Mouse (Mus musculus): ENCODE data around the gene Vmn1r199. TPM values are rescaled to one million over a fixed set of nuclear protein-coding genes. Genes with fewer than 3 reads are reported as not detected.

Gene Vmn1r199
- total and polyA plus RNA-seq, 3 experiments, result not detected

DNA sequence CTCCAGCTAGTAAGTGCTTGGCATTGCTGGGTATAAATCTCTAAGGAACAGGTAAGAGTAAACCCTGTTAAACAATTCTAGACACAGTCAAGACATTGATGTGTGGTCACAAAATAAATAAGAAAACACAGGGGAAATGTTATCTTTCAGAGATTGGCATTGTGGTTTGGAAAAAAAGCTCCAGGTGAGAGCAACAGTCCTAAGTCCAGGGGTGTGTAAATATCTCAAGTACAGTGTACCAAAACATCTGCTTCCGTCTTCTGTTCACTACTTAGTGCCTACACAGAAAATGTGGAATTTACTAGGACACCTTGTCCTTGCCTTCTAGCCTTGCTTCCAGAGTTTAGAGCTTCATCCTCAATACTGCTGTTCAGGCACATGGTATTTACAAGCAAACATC lies 7.4 kb downstream of the Vmn1r199 start:
- Histone ChIP-seq H3K4me1 (ENCODE audit: control insufficient read depth in 1 of 2, insufficient read depth in 2 of 2, low read length in 2 of 2) (no peaks in the 10 kb centered on the region), H3K79me2 (ENCODE audit: control insufficient read depth, insufficient read depth, low read length, poor library complexity) (no peaks in the 10 kb centered on the region), H3K4me3 (ENCODE audit: control insufficient read depth in 1 of 2, insufficient read depth in 1 of 2, low read depth in 2 of 2, low read length in 2 of 2) (no peak overlapping the region), H3K27me3 (ENCODE audit: control insufficient read depth in 1 of 2, insufficient read depth in 2 of 2, low read length in 2 of 2) (no peaks in the 10 kb centered on the region), H3K27ac (ENCODE audit: control insufficient read depth, low read depth, low read length) (no peak overlapping the region), H3K36me3 (ENCODE audit: control insufficient read depth in 1 of 2, insufficient read depth in 2 of 2, low read length in 2 of 2) (no peaks in the 10 kb centered on the region), H3K9me3 (replicated peaks; ENCODE audit: insufficient read depth, low read length) (no peaks in the 10 kb centered on the region), H3K9ac (ENCODE audit: control insufficient read depth, low read depth, low read length, poor library complexity, severe bottlenecking) (no peak overlapping the region)
- DNase-seq (ENCODE audit: low read depth, low spot score), result no peak
- TF ChIP-seq ELF1 (IDR thresholded peaks at IDR 0.05; ENCODE audit: low read depth, low read length) (no peak), RCOR1 (IDR thresholded peaks at IDR 0.05; ENCODE audit: low read depth, low read length) (no peak), MAFK (IDR thresholded peaks at IDR 0.05; ENCODE audit: borderline replicate concordance, low read depth, low read length) (no peak), SIN3A (IDR thresholded peaks at IDR 0.05; ENCODE audit: low read length) (no peak), USF2 (IDR thresholded peaks at IDR 0.05; ENCODE audit: borderline replicate concordance in 1 of 2, insufficient read depth in 1 of 2, low read depth in 1 of 2, low read length in 2 of 2) (no peak), BHLHE40 (IDR thresholded peaks at IDR 0.05; ENCODE audit: borderline replicate concordance, low read depth, low read length) (no peak), NRF1 (IDR thresholded peaks at IDR 0.05; ENCODE audit: insufficient read depth, low read depth, low read length, poor library complexity, severe bottlenecking) (no peak), JUND (IDR thresholded peaks at IDR 0.05; ENCODE audit: low read depth, low read length) (no peak), GATA1 (IDR thresholded peaks at IDR 0.05; ENCODE audit: low read depth, low read length) (no peak), ZMIZ1 (IDR thresholded peaks at IDR 0.05; ENCODE audit: low read depth, low read length) (no peak), RAD21 (IDR thresholded peaks at IDR 0.05; ENCODE audit: low read depth, low read length) (no peak), ETS1 (IDR thresholded peaks at IDR 0.05; ENCODE audit: low read depth, low read length) (no peak), GABPA (IDR thresholded peaks at IDR 0.05; ENCODE audit: low read depth, low read length) (no peak), ZNF384 (IDR thresholded peaks at IDR 0.05; ENCODE audit: low read depth, low read length) (no peak), POLR2AphosphoS5 (IDR thresholded peaks at IDR 0.05; ENCODE audit: borderline replicate concordance, low read depth, low read length) (no peak), NELFE (IDR thresholded peaks at IDR 0.05; ENCODE audit: low read depth, low read length) (no peak), CHD1 (IDR thresholded peaks at IDR 0.05; ENCODE audit: low read depth, low read length) (no peak)

DNA sequence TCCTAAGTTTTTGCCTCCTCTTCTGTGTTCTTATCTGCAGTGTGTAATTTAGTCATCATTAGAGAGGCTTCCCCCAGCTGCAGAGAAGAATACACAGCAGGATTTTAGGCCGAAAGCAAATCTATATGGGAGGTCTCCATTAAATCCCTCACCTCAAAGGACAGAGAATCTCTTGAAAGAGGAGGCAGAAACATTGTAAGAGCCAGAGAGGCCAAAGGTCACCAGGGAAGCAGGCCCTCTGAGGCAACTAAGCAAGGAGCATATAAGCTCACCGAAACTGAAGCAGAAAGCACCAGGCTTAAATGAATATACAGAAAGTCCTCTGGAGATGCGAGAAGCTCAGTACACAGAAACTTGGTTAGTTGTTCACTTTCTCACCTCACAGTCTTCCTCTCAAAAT lies 10.5 kb downstream of the Vmn1r199 start, which contains the start of gene Vmn1r200:
Gene Vmn1r200, plus strand, starts transcription at position 301 of the 400 bp plus-strand sequence.
- DNase-seq (ENCODE audit: low read depth, low spot score), result no peak
- TF ChIP-seq GATA1 (IDR thresholded peaks at IDR 0.05; ENCODE audit: low read depth, low read length), result no peak
- TF ChIP-seq EP300 (IDR thresholded peaks at IDR 0.05; ENCODE audit: low read depth in 1 of 2, low read length in 2 of 2), result no peak
- TF ChIP-seq TCF12 (IDR thresholded peaks at IDR 0.05; ENCODE audit: low read depth, low read length), result no peak
- TF ChIP-seq USF1 (IDR thresholded peaks at IDR 0.05; ENCODE audit: low read depth, low read length), result no peak
- no peak for TF ChIP-seq ZKSCAN1 (IDR thresholded peaks at IDR 0.05; ENCODE audit: low read depth, low read length)
- TF ChIP-seq KAT2A (conservative IDR thresholded peaks at IDR 0.05; ENCODE audit: low read depth, low read length), result no peak
- no peak for TF ChIP-seq CHD1 (IDR thresholded peaks at IDR 0.05; ENCODE audit: low read depth, low read length)
- no peak for TF ChIP-seq HCFC1 (IDR thresholded peaks at IDR 0.05; ENCODE audit: low read depth, low read length)
- no peak for TF ChIP-seq BHLHE40 (IDR thresholded peaks at IDR 0.05; ENCODE audit: borderline replicate concordance, low read depth, low read length)
- no peak for TF ChIP-seq JUND (IDR thresholded peaks at IDR 0.05; ENCODE audit: low read depth, low read length)
- no peak for TF ChIP-seq MYC (IDR thresholded peaks at IDR 0.05; ENCODE audit: low read depth, low read length)
- no peak for TF ChIP-seq E2F4 (IDR thresholded peaks at IDR 0.05; ENCODE audit: borderline replicate concordance, low read depth, low read length)
- no peak for TF ChIP-seq MEF2A (IDR thresholded peaks at IDR 0.05; ENCODE audit: extremely low read depth, insufficient replicate concordance, low read depth, low read length, poor library complexity, severe bottlenecking)
- no peak for TF ChIP-seq UBTF (IDR thresholded peaks at IDR 0.05; ENCODE audit: borderline replicate concordance, insufficient read depth, low read depth, low read length)
- TF ChIP-seq MYB (IDR thresholded peaks at IDR 0.05; ENCODE audit: low read depth, low read length), result no peak
- no peak for TF ChIP-seq POLR2AphosphoS5 (IDR thresholded peaks at IDR 0.05; ENCODE audit: borderline replicate concordance, low read depth, low read length)
- TF ChIP-seq POLR2A (IDR thresholded peaks at IDR 0.05; ENCODE audit: control insufficient read depth in 1 of 2, insufficient read depth in 1 of 2, low read depth in 1 of 2, low read length in 2 of 2, poor library complexity in 1 of 2), result no peak
- TF ChIP-seq NELFE (IDR thresholded peaks at IDR 0.05; ENCODE audit: low read depth, low read length), result no peak
- TF ChIP-seq CHD2 (IDR thresholded peaks at IDR 0.05; ENCODE audit: low read length), result no peak
- TF ChIP-seq SIN3A (IDR thresholded peaks at IDR 0.05; ENCODE audit: low read length), result no peak

More for the DNA sequence above, 10.5 kb downstream of the Vmn1r199 start, which contains the start of gene Vmn1r200:
- Histone ChIP-seq H3K79me2 (ENCODE audit: control insufficient read depth, insufficient read depth, low read length, poor library complexity) (no peaks in the 10 kb centered on the region), H3K9me3 (replicated peaks; ENCODE audit: insufficient read depth, low read length) (no peaks in the 10 kb centered on the region), H3K4me3 (ENCODE audit: control insufficient read depth in 1 of 2, insufficient read depth in 1 of 2, low read depth in 2 of 2, low read length in 2 of 2) (no peak within 1 kb of the TSS), H3K27ac (ENCODE audit: control insufficient read depth, low read depth, low read length) (no peak within 1 kb of the TSS), H3K4me1 (ENCODE audit: control insufficient read depth in 1 of 2, insufficient read depth in 2 of 2, low read length in 2 of 2) (no peaks in the 10 kb centered on the region), H3K36me3 (ENCODE audit: control insufficient read depth in 1 of 2, insufficient read depth in 2 of 2, low read length in 2 of 2) (no peaks in the 10 kb centered on the region), H3K9ac (ENCODE audit: control insufficient read depth, low read depth, low read length, poor library complexity, severe bottlenecking) (no peak within 1 kb of the TSS), H3K27me3 (ENCODE audit: control insufficient read depth in 1 of 2, insufficient read depth in 2 of 2, low read length in 2 of 2) (no peaks in the 10 kb centered on the region)

Data from MEL (cell line).